Mouse (Mus musculus) forebrain, embryonic 11.5 days (tissue): Measurements from ENCODE around the gene Gm10282. TPM values are rescaled to one million over a fixed set of nuclear protein-coding genes. Genes with fewer than 3 reads are reported as not detected.

Experiments used
- ATAC-seq: fragments of 200-750 bp; cut with Nextera tagmentation; replicated peaks from 2 replicates; pipeline ENCODE4 v1.8.0; 2017; ENCODE audit warnings: moderate TSS enrichment; ENCODE audit not compliant: low FRiP score
- DNase-seq: peaks from one replicate; pipeline ENCODE4 v3.0.0-alpha.2; 2017; ENCODE audit warnings: low spot score
- H3K27ac ChIP-seq: fragments of 300-500 bp; sonication (generic); 2 replicates; pipeline ENCODE4 v1.5.1; 2014; ENCODE audit warnings: low read depth, low read length
- H3K27me3 ChIP-seq: fragments of 300-500 bp; sonication (generic); 2 replicates; pipeline ENCODE4 v1.6.1; 2014; ENCODE audit warnings: mild to moderate bottlenecking, low read length, mixed read lengths; ENCODE audit not compliant: control insufficient read depth, insufficient read depth
- H3K36me3 ChIP-seq: fragments of 300-500 bp; sonication (generic); 2 replicates; pipeline ENCODE4 v1.6.1; 2014; ENCODE audit warnings: mild to moderate bottlenecking, low read length, moderate library complexity, mixed read lengths; ENCODE audit not compliant: control insufficient read depth, insufficient read depth
- H3K4me1 ChIP-seq: fragments of 300-500 bp; sonication (generic); replicated peaks from 2 replicates; pipeline ENCODE4 v1.6.1; 2014; ENCODE audit warnings: low read length, mixed read lengths; ENCODE audit not compliant: control insufficient read depth, insufficient read depth
- H3K4me2 ChIP-seq: fragments of 300-500 bp; sonication (generic); 2 replicates; pipeline ENCODE4 v1.6.1; 2014; ENCODE audit warnings: low read depth, mild to moderate bottlenecking, low read length, moderate library complexity, mixed read lengths; ENCODE audit not compliant: severe bottlenecking
- H3K4me3 ChIP-seq: fragments of 300-500 bp; sonication (generic); 2 replicates; pipeline ENCODE4 v1.5.1; 2014; ENCODE audit warnings: low read depth, low read length
- H3K9ac ChIP-seq: fragments of 300-500 bp; sonication (generic); 2 replicates; pipeline ENCODE4 v1.6.1; 2014; ENCODE audit warnings: low read length
- H3K9me3 ChIP-seq: fragments of 300-500 bp; sonication (generic); 2 replicates; pipeline ENCODE4 v1.6.1; 2016; ENCODE audit warnings: low read length, mixed read lengths; ENCODE audit not compliant: control insufficient read depth
- WGBS: fragments of 180-500 bp; shearing (Covaris S2); extraction: QIAGEN DNeasy Blood & Tissue Kit; methylation state at CpG from one replicate; pipeline ENCODE4 v1.1.7; 2014; 5-methylcytosine and 5-hydroxymethylcytosine counted together
- polyA plus RNA-seq: library from polyadenylated mRNA; unstranded; fragments of >200 nt; fragmentation: Nextera tagmentation; extraction: Ambion mirVana; gene quantifications from 2 replicates; pipeline ENCODE4 v1.2.1, GENCODE M21; 2014

The Gm10282 gene
- polyA plus RNA-seq: 45.4 and 48.2 TPM in 2 replicates

DNA sequence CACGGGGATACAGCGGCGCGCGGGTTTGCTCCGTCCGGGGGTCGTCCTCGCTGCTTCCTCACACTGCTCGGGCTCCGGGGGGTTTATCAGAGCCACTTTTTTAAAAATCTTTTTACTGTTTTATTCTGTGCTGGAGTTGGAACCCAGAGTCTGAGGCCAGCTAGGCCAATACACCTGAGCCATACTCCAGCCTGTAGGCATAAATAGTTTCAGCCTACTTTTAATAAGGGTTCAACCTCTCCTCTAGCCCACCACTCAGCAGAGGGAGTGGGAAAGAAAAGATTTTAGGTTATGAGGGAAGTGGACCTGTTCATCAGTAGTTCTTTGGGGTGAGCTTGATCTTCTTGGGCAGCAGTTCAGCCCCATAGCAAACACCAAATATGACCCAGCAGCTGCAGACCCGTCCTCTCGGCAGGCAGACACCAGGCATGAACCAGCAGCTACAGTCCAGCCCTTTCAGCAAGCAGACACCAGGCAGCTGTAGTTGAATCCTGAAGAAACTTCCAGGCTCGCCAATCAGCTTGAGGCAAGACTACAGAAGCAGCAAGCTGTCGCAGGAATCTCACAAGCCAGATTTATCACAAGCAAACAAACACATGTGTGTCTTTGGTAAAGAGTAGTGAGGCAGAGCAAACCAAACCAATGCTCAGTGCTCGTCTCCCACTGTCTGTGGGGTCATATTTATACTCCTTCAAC lies at the start of gene Gm10282:
Gm10282 (minus strand) TSS at position 51 of the 696 bp plus-strand sequence.
- Histone ChIP-seq H3K4me2 (no peak within 1 kb of the TSS), H3K9me3 (no peaks in the 10 kb centered on the region), H3K4me3 (no peak within 1 kb of the TSS), H3K9ac (no peak within 1 kb of the TSS), H3K36me3 (no peaks in the 10 kb centered on the region), H3K27ac (no peak within 1 kb of the TSS), H3K27me3 (no peaks in the 10 kb centered on the region), H3K4me1 (no peaks in the 10 kb centered on the region)
- ATAC-seq (no peak), DNase-seq (no peak)
- WGBS: 76% methylated on average over 15 of the region's 16 CpGs

GRCm38 (mm10) chr8:72354272-72354671 lies 49.2 kb upstream of the Gm10282 start:
- no peak overlapping the region for H3K4me3 ChIP-seq
- WGBS: 80% methylated on average over 11 of the region's 11 CpGs
- H3K36me3 ChIP-seq: peaks cover 4% of the 10 kb centered on the region; the same call in 1 of the 2 replicates

DNA sequence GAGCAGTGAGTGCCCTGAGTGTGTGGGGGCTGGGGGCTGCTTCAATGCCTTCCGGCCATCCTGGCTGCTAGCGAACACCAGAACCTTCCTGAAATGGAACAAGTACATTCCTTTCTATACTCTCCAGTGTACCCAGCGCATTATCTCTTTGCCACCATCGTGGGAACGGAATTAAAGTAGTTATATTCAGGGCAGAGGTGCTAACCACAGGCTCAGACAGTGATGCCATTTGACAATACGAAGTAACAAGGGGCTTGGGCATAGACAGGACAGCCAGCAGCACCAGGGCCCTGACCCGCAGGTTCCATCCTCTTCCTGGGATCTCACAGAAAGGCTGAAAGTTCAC lies 48.6 kb upstream of the Gm10282 start:
- Histone ChIP-seq H3K36me3 (peaks cover 3% of the 10 kb centered on the region; the same call in 1 of the 2 replicates), H3K4me1 (no peaks in the 10 kb centered on the region)

More at GRCm38 (mm10) chr8:72354272-72354671, 49.2 kb upstream of the Gm10282 start:
- Histone ChIP-seq H3K9ac (no peak overlapping the region), H3K4me2 (no peak overlapping the region), H3K27ac (no peak overlapping the region), H3K4me1 (no peaks in the 10 kb centered on the region), H3K27me3 (no peaks in the 10 kb centered on the region), H3K9me3 (no peaks in the 10 kb centered on the region)
- ATAC-seq: no peak
- no peak for DNase-seq

DNA sequence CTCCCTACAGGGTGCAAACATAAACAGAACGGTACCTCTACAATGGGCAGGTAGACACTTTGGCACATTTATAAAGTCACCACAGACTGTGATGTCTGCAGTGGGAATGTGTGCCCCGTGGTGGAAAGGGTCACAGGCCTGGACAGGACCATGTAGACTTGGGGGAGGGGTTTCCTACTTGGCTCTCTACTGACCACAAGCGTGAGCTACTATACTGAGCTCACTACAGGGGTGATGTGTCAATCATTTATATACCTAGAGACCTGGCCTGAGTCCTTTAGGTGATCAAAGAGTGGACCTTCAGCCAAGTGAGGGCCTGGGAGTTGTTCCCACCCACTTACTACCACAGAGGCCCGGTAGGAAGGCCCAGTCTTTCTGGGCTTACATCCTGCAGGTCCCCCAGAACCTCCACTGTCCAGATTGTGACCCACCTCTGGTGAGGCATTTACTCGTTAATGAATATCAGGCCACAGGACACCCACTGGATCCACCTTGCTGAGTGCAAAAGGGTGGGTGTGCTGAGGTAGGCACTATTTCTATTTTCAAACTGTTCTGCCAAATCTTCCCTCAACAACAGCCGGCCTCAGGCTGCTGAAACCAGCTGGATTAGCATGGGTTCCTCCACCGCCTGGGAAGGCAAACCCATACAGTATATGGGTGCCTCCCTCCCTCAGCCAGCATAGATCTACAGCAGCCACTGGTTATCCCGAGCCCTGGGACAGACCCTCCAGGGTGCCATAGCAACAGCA lies 48.1 kb upstream of the Gm10282 start:
- Histone ChIP-seq H3K9ac (no peak overlapping the region), H3K27ac (no peak overlapping the region), H3K27me3 (no peaks in the 10 kb centered on the region), H3K4me1 (no peaks in the 10 kb centered on the region), H3K4me3 (no peak overlapping the region), H3K36me3 (peaks cover 3% of the 10 kb centered on the region; the same call in 1 of the 2 replicates), H3K9me3 (no peaks in the 10 kb centered on the region), H3K4me2 (no peak overlapping the region)
- ATAC-seq (no peak), DNase-seq (no peak)
- WGBS: 85% methylated on average over 8 of the region's 8 CpGs

More for the DNA sequence above, 48.6 kb upstream of the Gm10282 start:
- Histone ChIP-seq H3K4me3 (no peak overlapping the region), H3K9ac (no peak overlapping the region), H3K27me3 (no peaks in the 10 kb centered on the region), H3K4me2 (no peak overlapping the region), H3K27ac (no peak overlapping the region; the same call in 1 of the 2 replicates), H3K9me3 (no peaks in the 10 kb centered on the region)
- WGBS: 92% methylated on average over 7 of the region's 7 CpGs
- no peak for DNase-seq
- no peak for ATAC-seq

- H3K4me1 ChIP-seq: no peaks in the 10 kb centered on the region
- ATAC-seq: no peak
- H3K4me2 ChIP-seq: no peak overlapping the region
- H3K27me3 ChIP-seq: no peaks in the 10 kb centered on the region
- no peaks in the 10 kb centered on the region for H3K9me3 ChIP-seq
- no peak overlapping the region for H3K9ac ChIP-seq
- WGBS: 91% methylated on average over 7 of the region's 7 CpGs
- no peaks in the 10 kb centered on the region; the same call in 1 of the 2 replicates for H3K36me3 ChIP-seq
- no peak for DNase-seq
- no peak overlapping the region for H3K27ac ChIP-seq
- no peak overlapping the region for H3K4me3 ChIP-seq
These were observed 46.4 kb upstream of the Gm10282 start for GRCm38 (mm10) chr8:72351405-72352005.

- H3K9ac ChIP-seq: no peak overlapping the region
These were observed 45.7 kb upstream of the Gm10282 start for GRCm38 (mm10) chr8:72350727-72351126.

DNA sequence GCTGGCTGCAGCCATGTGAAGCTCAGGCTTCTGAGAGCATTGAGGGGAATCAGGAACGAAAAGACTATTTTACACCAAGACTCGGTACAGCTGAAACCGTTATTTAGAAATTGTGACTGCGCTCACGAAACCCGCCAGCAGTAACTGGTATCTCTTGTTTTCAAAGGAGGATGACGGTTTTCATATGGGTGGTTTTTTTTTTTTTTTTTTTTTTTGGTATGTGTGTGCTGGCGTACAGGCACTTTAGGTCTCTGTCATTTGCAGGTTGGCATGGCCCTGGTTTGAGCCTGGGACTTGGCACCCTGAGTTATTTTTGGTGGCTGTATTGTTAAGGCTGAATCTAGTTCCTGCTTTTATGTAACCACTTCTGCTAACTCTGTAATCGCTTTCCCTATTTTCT lies 44.8 kb upstream of the Gm10282 start:
- Histone ChIP-seq H3K27ac (no peak overlapping the region), H3K4me1 (no peaks in the 10 kb centered on the region), H3K4me2 (no peak overlapping the region), H3K36me3 (peaks cover 4% of the 10 kb centered on the region), H3K27me3 (no peaks in the 10 kb centered on the region), H3K9me3 (no peaks in the 10 kb centered on the region), H3K4me3 (no peak overlapping the region), H3K9ac (no peak overlapping the region)
- 96% methylated on average over 9 of the region's 9 CpGs for WGBS
- ATAC-seq: no peak
- no peak for DNase-seq

More at GRCm38 (mm10) chr8:72350727-72351126, 45.7 kb upstream of the Gm10282 start:
- Histone ChIP-seq H3K4me1 (no peaks in the 10 kb centered on the region), H3K36me3 (no peaks in the 10 kb centered on the region; the same call in 1 of the 2 replicates), H3K4me2 (no peak overlapping the region), H3K27ac (no peak overlapping the region), H3K9me3 (no peaks in the 10 kb centered on the region), H3K4me3 (no peak overlapping the region), H3K27me3 (no peaks in the 10 kb centered on the region)
- WGBS: 95% methylated on average over 8 of the region's 8 CpGs
- ATAC-seq: no peak
- no peak for DNase-seq

DNA sequence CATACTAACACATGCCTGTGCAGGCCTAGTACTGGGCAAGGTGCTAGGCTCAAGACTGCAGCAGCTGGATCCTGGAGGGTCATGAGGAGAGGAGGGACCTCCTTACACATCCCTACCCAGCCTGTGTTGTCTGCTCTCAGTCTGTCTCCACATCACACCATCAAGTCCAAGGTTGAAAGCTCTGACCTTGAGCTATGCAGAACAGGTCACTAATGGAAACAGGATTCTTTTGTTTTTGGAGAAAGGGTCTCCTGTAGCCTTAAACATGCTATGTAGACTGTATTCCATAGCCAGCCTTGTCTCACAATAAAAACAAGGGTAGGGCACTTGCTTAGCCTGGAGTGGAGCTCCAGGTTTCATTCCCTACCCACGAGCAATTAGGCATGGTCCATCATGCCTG lies 43.9 kb upstream of the Gm10282 start:
- H3K36me3 ChIP-seq: peaks cover 4% of the 10 kb centered on the region
- DNase-seq (no peak), ATAC-seq (no peak)
- H3K9me3 ChIP-seq: no peaks in the 10 kb centered on the region
- H3K27me3 ChIP-seq: no peaks in the 10 kb centered on the region
- H3K4me3 ChIP-seq: no peak overlapping the region
- WGBS: 94% methylated on average over 1 of the region's 1 CpGs
- no peak overlapping the region for H3K9ac ChIP-seq
- no peaks in the 10 kb centered on the region for H3K4me1 ChIP-seq
- H3K4me2 ChIP-seq: no peak overlapping the region
- no peak overlapping the region for H3K27ac ChIP-seq
